Mouse (Mus musculus) layer of hippocampus, adult 2 months (tissue): Measurements from ENCODE around the gene Als2cr12. TPM values are rescaled to one million over a fixed set of nuclear protein-coding genes. Genes with fewer than 3 reads are reported as not detected.

Source experiments
- DNase-seq, 2 experiments: peaks; one replicate each; pipeline ENCODE4 v3.0.0; 2022; ENCODE audit warnings: low spot score in 2 of 2
- H3K27ac ChIP-seq: fragments of 200-600 bp; 2 replicates; pipeline ENCODE4 v1.8.1; 2022
- H3K4me3 ChIP-seq: fragments of 200-600 bp; 2 replicates; pipeline ENCODE4 v1.8.1; 2022; ENCODE audit warnings: mild to moderate bottlenecking
- CTCF ChIP-seq: fragments of 200-600 bp; conservative IDR thresholded peaks from 2 replicates; pipeline ENCODE4 v1.8.1; 2022; ENCODE audit warnings: antibody characterized with exemption, mild to moderate bottlenecking, moderate library complexity
- total RNA-seq, 2 experiments: library from RNA; stranded (reverse); gene quantifications; 2 replicates each; pipeline ENCODE4 v1.2.3; 2021

Gene Als2cr12
- total RNA-seq, 2 experiments from 2014 or later: not detected

GRCm38 (mm10) chr1:58725767-58726166, 30.0 kb upstream of the Als2cr12 start:
- H3K4me3 ChIP-seq: no peak overlapping the region
- no peak for TF ChIP-seq CTCF
- DNase-seq: no peak
- H3K27ac ChIP-seq: no peak overlapping the region; the same call in 1 of the 2 replicates

GRCm38 (mm10) chr1:58725095-58725494, 29.3 kb upstream of the Als2cr12 start:
- no peak overlapping the region; the same call in 1 of the 2 replicates for H3K27ac ChIP-seq
- no peak for DNase-seq
- no peak overlapping the region for H3K4me3 ChIP-seq
- TF ChIP-seq CTCF: no peak

- H3K4me3 ChIP-seq: no peak overlapping the region
These were observed 28.7 kb upstream of the Als2cr12 start for GRCm38 (mm10) chr1:58724533-58724932.

GRCm38 (mm10) chr1:58723809-58724405, 28.1 kb upstream of the Als2cr12 start:
- Histone ChIP-seq H3K27ac (peak overlapping the region; percentile 50), H3K4me3 (no peak overlapping the region)
- DNase-seq: no peak
- TF ChIP-seq CTCF: peak; percentile 25

More at GRCm38 (mm10) chr1:58724533-58724932, 28.7 kb upstream of the Als2cr12 start:
- DNase-seq: no peak
- peak overlapping the region; percentile 36; the same call in 1 of the 2 replicates for H3K27ac ChIP-seq
- TF ChIP-seq CTCF: no peak

- no peak overlapping the region for H3K4me3 ChIP-seq
- no peak for TF ChIP-seq CTCF
- peak overlapping the region; percentile 50; the same call in 1 of the 2 replicates for H3K27ac ChIP-seq
- DNase-seq: no peak
These were observed 27.4 kb upstream of the Als2cr12 start for GRCm38 (mm10) chr1:58723062-58723808.

GRCm38 (mm10) chr1:58722115-58722938, 26.5 kb upstream of the Als2cr12 start:
- Histone ChIP-seq H3K4me3 (no peak overlapping the region), H3K27ac (0 out of 2 replicates have a peak overlapping the region, but pooled peaks have one; percentile 18)
- no peak for TF ChIP-seq CTCF
- no peak for DNase-seq

GRCm38 (mm10) chr1:58720988-58721387, 25.2 kb upstream of the Als2cr12 start:
- DNase-seq: no peak
- TF ChIP-seq CTCF: no peak
- no peak overlapping the region for H3K27ac ChIP-seq
- H3K4me3 ChIP-seq: no peak overlapping the region

- Histone ChIP-seq H3K27ac (no peak overlapping the region), H3K4me3 (no peak overlapping the region)
- no peak for TF ChIP-seq CTCF
These were observed 24.3 kb upstream of the Als2cr12 start for GRCm38 (mm10) chr1:58720090-58720489.

GRCm38 (mm10) chr1:58719356-58719945, 23.7 kb upstream of the Als2cr12 start:
- no peak overlapping the region for H3K27ac ChIP-seq
- no peak for TF ChIP-seq CTCF
- DNase-seq: no peak
- H3K4me3 ChIP-seq: no peak overlapping the region

More at GRCm38 (mm10) chr1:58720090-58720489, 24.3 kb upstream of the Als2cr12 start:
- DNase-seq: no peak

- TF ChIP-seq CTCF: no peak
- Histone ChIP-seq H3K4me3 (no peak overlapping the region), H3K27ac (no peak overlapping the region)
- no peak for DNase-seq
These were observed 21.9 kb upstream of the Als2cr12 start for GRCm38 (mm10) chr1:58717589-58718270.

- no peak for TF ChIP-seq CTCF
- H3K4me3 ChIP-seq: no peak overlapping the region
- DNase-seq: no peak
- no peak overlapping the region for H3K27ac ChIP-seq
These were observed 21.1 kb upstream of the Als2cr12 start for GRCm38 (mm10) chr1:58716883-58717220.
